Mouse (Mus musculus) ES-CJ7 (cell line): ENCODE measurements around the gene Cwc22.
A peak's percentile ranks its signal among the peaks of the same experiment; 100 is the strongest.

Experiments used
- DNase-seq: peaks from one replicate; pipeline ENCODE4 v3.0.0; 2011; ENCODE audit warnings: low read depth, low spot score

Gene Cwc22

GRCm38 (mm10) chr2:77969956-77970355, 23.8 kb upstream of the Cwc22 start:
- DNase-seq: no peak

DNA sequence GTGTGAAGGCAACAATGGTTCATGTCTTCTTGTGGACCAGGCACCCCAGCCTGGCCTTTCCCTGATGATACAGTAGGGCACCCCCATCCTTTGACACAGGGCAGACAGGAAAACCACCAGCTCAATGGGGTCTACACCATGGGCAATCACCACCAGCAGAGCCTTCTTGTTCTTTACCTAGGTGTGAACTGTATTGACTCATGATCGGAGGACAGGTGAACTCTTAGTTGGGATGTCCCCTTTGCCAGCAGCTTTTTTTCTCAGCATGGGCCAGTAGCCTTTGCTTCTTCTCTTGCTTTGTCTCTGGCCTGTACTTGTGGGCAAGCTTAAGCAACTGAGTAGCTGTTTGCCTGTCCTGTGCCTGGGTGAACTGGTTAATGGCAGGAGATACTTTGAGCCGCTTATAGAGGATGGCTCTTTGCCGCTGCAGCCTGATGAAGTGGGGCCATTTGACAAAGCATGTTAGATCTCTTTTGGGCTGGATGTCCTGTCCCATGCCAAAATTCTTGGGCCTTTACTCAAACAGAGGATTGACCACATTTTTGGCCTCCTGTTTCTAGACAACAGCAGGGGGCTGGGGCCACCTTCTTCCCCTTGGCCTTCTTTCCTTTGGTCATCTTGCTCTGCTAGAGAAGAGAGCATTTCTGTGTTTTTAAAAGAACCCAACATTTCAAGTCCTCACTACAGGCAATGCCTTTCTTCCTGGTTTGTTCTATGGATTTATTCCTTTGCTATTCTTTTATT, 16.4 kb upstream of the Cwc22 start:
- no peak for DNase-seq

DNA sequence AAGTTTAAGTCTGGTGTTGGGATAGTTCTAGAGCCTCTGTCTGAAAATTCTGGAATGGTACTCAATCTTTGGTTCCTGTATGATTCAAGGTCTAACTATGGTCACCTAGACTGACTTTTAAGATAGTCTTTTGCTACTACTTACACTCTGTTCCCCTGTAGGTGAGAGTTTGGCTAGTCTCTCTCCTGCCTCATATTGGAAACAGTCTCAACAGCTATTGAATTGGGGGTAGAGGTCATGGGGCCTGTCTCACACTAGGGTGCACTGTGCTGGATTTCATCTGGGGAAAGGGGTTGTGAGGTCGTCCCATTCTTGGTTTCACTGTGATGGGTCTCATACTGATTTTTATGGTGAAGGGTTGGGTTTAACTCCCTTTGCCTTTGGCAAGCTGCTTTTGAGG, 15.1 kb upstream of the Cwc22 start:
- no peak for DNase-seq

DNA sequence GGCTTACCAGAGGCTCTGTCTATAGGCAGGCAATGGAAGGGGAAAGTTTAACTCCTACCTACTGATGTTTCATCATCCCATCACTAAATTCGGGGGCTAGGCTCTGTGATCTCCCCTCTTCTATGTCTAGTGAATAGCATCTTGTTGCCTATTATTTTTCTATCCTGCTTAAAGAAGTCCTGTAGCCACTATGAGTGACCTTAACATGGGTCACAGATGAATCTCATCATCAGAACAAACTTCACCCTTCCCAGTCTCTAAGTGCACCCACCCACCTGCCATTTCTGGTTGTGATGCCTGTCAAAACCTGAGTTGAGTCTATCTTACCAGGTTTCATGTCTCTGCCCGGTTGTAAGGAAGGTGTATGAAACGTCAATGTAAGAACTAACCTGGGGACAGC, 14.5 kb upstream of the Cwc22 start:
- no peak for DNase-seq

- DNase-seq: no peak
These were observed 13.2 kb upstream of the Cwc22 start for GRCm38 (mm10) chr2:77959341-77959740.

DNA sequence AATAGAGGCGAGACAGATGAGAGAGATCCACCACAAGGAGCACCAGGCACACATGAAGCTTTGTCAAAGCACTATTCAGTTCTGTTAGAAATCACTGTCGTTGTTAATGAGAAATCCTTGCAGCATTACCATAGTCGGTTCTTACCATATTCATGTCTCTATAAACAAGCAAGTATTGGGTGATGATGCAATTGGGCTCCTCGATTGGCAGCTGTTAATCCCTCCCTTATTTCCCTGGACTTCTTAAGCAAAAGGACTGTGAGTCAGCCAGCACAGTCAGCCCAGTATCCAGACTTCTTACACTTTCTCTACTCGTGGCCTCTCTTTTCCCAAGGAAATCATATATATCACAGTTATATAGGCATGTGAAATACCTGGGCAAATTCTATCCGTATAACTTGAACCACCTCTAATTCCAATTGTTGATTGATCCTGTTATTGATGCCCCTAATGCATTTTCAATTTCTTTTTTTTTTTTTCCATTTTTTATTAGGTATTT, 5.3 kb upstream of the Cwc22 start:
- DNase-seq: no peak

- no peak for DNase-seq
These were observed 3.9 kb upstream of the Cwc22 start for GRCm38 (mm10) chr2:77950111-77950510.

DNA sequence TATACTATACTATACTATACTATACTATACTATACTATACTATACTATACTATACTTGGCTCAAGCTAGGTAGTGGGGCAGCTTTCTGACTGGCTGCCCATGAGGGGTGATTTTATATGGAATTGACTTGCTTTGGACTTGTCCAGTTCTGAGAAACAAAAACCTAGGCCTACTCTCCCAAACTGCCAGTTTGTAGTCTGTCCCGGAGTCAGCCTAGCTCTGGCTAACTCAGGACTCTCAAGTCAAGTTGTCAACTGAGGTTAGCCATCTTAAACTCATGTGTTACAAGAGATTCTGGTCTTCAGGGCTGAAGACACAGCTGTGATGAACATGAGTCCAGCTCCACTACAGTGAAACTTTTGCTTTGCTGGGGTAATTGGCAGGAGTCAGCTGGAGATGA, 3.3 kb upstream of the Cwc22 start:
- DNase-seq: no peak

DNA sequence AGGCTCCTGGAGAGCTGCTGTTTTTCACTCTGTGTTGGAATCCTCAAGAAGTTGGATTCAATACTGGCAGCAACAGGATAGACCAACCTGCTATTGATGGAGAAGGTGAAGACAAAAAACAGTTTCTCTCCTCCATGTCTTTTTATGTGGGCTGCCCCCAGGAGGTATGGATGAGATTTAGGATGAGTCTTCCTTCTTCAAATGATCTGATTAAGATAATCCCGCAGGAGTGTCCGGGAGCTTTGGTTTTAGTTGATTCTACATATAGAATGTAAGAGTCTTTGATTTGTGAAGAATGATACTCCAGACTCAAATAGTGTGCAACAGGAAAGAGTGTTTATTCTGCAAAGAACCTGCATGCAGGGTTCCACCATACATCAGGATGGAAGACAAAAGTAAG, 2.7 kb upstream of the Cwc22 start:
- no peak for DNase-seq

DNA sequence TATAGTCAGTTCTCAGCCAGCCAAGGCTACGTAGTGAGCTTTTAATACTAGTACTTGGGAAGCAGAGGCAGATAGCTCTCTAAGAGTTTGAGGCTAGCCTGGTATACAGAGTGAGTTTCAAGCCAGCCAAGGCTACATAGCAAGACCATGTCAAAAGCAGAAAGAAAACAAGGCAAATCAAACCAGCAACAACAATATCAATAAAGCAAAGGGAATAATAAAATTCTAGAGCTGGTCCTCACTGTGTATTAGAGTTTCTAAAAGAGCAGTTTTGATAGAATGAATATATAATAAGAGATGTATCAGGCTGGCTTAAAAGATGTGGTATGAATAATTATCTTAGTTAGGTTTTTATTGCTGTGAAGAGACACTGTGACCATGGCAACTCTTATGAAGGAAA, 2.0 kb upstream of the Cwc22 start:
- no peak for DNase-seq

DNA sequence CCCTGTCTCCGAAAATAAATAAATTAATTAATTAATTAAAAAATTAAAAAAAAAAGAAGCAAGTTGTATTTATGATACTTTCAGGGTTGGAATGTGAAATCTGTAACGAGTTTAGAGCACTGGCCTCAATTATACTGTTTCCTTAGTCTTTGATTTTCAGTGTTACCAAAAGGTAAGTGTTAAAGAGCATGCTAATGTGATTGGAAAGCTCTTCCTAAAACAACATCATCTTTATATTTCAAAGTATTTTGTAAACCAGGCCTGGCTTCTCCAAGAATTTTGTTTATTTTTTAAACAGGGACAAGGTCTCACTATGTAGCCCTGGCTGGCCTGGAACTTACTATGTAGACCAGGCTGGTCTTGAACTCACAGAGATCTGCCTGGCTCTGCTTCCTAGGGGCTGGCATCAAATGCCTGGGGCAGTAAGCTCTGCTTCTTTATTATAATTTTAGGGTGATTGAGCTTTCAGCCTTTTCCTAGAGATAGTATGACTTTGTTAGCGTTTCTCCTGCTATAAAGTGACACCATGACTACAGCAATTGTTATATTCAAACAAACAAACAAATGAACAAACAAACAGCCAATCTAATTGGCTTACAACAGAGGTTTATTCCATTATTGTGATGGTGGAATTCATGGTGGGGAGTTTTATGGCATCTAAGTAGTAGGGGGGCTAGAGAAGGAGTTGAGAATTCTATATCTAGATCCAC, 1.1 kb upstream of the Cwc22 start:
- no peak for DNase-seq

- no peak for DNase-seq
These were observed 1.1 kb downstream of the Cwc22 start for GRCm38 (mm10) chr2:77944860-77945595.

DNA sequence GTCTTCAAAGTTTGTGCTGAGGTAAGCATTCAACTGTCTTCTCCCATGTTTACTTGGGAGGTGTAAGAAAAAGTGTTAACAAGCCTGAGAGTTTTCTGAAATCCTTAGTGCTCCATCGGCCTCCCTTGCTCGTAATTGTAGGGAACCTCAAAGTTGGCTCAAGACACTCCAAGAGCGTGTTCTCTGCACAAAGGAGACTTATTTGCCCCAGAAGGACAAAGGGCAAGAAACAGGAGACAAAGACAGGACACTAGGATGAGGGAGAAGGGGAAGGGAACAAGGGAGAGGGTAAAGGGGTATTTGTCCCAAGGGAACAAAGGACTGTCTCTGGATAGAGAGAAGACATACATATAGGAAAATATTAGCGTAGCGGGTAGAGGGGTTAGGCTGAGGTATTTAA, 1.9 kb downstream of the Cwc22 start:
- no peak for DNase-seq

DNA sequence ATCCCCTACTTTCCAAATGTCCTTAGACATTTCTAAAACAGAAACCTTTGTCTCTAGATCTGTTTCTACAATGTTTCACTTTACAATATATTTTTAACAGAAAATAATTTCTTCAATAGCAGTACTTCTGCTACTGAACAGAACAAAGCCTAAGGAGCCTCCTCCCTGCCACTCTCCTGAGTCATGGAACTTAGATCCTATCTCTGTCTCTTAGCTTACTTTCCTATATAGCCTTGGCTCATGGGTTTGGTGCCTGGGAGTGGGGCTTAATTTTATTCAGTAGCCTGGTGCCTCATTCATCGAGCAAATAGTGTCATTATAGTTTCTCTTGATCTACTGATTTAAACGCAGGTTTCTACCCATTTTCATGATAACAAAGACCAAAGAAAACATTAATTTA, 4.2 kb downstream of the Cwc22 start:
- DNase-seq: no peak

- DNase-seq: no peak
These were observed 7.9 kb downstream of the Cwc22 start for GRCm38 (mm10) chr2:77938317-77938716.

GRCm38 (mm10) chr2:77937818-77938217, 8.4 kb downstream of the Cwc22 start:
- DNase-seq: no peak

- DNase-seq: no peak
These were observed 12.0 kb downstream of the Cwc22 start for GRCm38 (mm10) chr2:77934138-77934537.

DNA sequence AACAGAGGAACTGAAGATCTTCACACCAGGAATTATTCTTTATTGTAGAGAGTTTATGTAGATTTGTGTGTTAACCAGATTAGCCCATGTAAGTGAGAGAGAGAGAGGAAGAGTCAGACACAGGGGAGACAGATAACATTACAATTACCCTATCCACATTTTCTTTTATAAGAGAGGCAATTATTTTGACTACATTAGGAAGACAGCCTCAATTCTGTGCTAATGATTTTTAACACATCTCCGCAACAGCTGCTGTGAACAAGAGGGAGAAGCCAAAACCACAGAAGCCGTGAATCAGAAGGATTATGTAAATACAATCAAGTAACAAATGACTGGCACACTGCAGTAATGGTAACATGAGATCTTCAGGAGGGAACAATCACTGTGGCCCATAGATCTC, 12.5 kb downstream of the Cwc22 start:
- no peak for DNase-seq

- no peak for DNase-seq
These were observed 14.2 kb downstream of the Cwc22 start for GRCm38 (mm10) chr2:77931958-77932357.

DNA sequence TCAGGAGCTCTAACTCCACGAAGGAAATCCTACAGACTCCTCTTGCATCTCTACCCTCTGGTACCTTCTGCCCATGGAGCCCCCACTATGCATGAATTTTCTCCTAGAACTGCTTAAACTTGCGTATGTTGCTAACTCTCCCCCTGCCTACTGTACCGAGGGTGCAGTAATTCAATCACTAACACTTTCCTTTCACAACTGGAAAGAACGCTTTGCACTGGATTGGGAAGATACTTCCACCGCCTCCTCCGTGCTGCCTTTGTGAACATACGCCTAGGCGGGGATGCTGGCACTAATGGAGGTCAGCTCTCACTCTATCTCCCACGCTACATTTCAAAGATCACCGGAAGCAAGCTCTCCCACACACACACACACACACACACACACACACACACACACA, 17.8 kb downstream of the Cwc22 start:
- no peak for DNase-seq

- DNase-seq: peak; percentile 8
These were observed 19.7 kb downstream of the Cwc22 start for GRCm38 (mm10) chr2:77926468-77926867.

GRCm38 (mm10) chr2:77925997-77926396, 20.2 kb downstream of the Cwc22 start:
- DNase-seq: no peak
